Mouse (Mus musculus) gastrocnemius, adult 2 months (tissue): ENCODE measurements around the gene Efhd2. TPM values are rescaled to one million over a fixed set of nuclear protein-coding genes. Genes with fewer than 3 reads are reported as not detected.

ENCODE experiments used
- DNase-seq: peaks from one replicate; pipeline ENCODE4 v3.0.0; 2022
- H3K27ac ChIP-seq: fragments of 200-600 bp; 2 replicates; pipeline ENCODE4 v1.8.1; 2022; ENCODE audit warnings: mild to moderate bottlenecking
- H3K4me3 ChIP-seq: fragments of 200-600 bp; 2 replicates; pipeline ENCODE4 v1.8.1; 2022; ENCODE audit warnings: mild to moderate bottlenecking, moderate library complexity
- CTCF ChIP-seq: fragments of 200-600 bp; IDR thresholded peaks from 2 replicates; pipeline ENCODE4 v1.8.1; 2022; ENCODE audit warnings: antibody characterized with exemption, mild to moderate bottlenecking, moderate library complexity
- intact Hi-C: fragments of 180-260 bp; cut with DNase I; formaldehyde crosslinking; loops from one replicate; pipeline ENCODE4 v1.15.1; 2025
- long read RNA-seq, 2 experiments: library from polyadenylated mRNA; stranded (forward); transcript quantifications; one replicate each; pipeline ENCODE4 v2.0.0; 2021
- total RNA-seq, 2 experiments: library from RNA; stranded (reverse); gene quantifications; 2 replicates each; pipeline ENCODE4 v1.2.3; 2021

The Efhd2 gene
- 1 to 10 TPM; 5.2 to 6.1 TPM for total RNA-seq
- long read RNA-seq, experiment 1, transcript Efhd2-201 (4 exons, 2,381 nt) = major isoform, 9 of 10 reads
- long read RNA-seq, experiment 1, partial matches to known transcripts = 0 of 10 reads
- long read RNA-seq, experiment 1, other reads (novel, unspliced or antisense) = 1 of 10 reads
- long read RNA-seq, experiment 2, transcript Efhd2-201 (4 exons, 2,381 nt) = major isoform, 16 of 16 reads
- long read RNA-seq, experiment 2, partial matches to known transcripts = 0 of 16 reads
- long read RNA-seq, experiment 2, other reads (novel, unspliced or antisense) = 0 of 16 reads

GRCm38 (mm10) chr4:141874601-141875460 lies at the start of gene Efhd2:
TSS of gene Efhd2 (minus strand) at chr4:141874920.
- intact Hi-C loops = no loop called here
- H3K27ac ChIP-seq = peak within 1 kb of the TSS; percentile 86
- peak; percentile 20; the same call in 1 of the 2 replicates for TF ChIP-seq CTCF

GRCm38 (mm10) chr4:141923961-141924360 lies 49.2 kb upstream of the Efhd2 start:
- intact Hi-C loops = no loop called here

More at GRCm38 (mm10) chr4:141874601-141875460, at the start of gene Efhd2:
- H3K4me3 ChIP-seq = peak within 1 kb of the TSS; percentile 85
- peak; percentile 89 for DNase-seq

GRCm38 (mm10) chr4:141920391-141920790 lies 45.7 kb upstream of the Efhd2 start:
- intact Hi-C loops = no loop called here
- TF ChIP-seq CTCF = no peak
- Histone ChIP-seq H3K4me3 (no peak overlapping the region), H3K27ac (no peak overlapping the region)
- DNase-seq = no peak

More at GRCm38 (mm10) chr4:141923961-141924360, 49.2 kb upstream of the Efhd2 start:
- Histone ChIP-seq H3K4me3 (no peak overlapping the region), H3K27ac (no peak overlapping the region)
- no peak for TF ChIP-seq CTCF
- no peak for DNase-seq

GRCm38 (mm10) chr4:141917735-141918419 lies 43.2 kb upstream of the Efhd2 start:
- peak; percentile 34 for DNase-seq
- Histone ChIP-seq H3K4me3 (no peak overlapping the region), H3K27ac (no peak overlapping the region)
- no peak for TF ChIP-seq CTCF
- intact Hi-C loops = no loop called here

- Histone ChIP-seq H3K27ac (peak overlapping the region; percentile 12; the same call in 1 of the 2 replicates), H3K4me3 (no peak overlapping the region)
- TF ChIP-seq CTCF = no peak
- intact Hi-C loops = no loop called here
- DNase-seq = peak; percentile 60
Measured at GRCm38 (mm10) chr4:141914040-141914439, 39.3 kb upstream of the Efhd2 start.

- H3K4me3 ChIP-seq = no peak overlapping the region
- intact Hi-C loops = no loop called here
- peak overlapping the region; percentile 65 for H3K27ac ChIP-seq
- TF ChIP-seq CTCF = no peak
- DNase-seq = no peak
Measured at GRCm38 (mm10) chr4:141913201-141913993, 38.7 kb upstream of the Efhd2 start.

GRCm38 (mm10) chr4:141904710-141905109 lies 30.0 kb upstream of the Efhd2 start:
- no peak for TF ChIP-seq CTCF
- no peak overlapping the region for H3K27ac ChIP-seq
- no peak overlapping the region for H3K4me3 ChIP-seq
- intact Hi-C loops = no loop called here
- DNase-seq = no peak

GRCm38 (mm10) chr4:141902479-141902858 lies 27.7 kb upstream of the Efhd2 start:
- no peak for DNase-seq
- intact Hi-C loops = no loop called here
- TF ChIP-seq CTCF = no peak
- no peak overlapping the region for H3K27ac ChIP-seq
- no peak overlapping the region for H3K4me3 ChIP-seq

GRCm38 (mm10) chr4:141901711-141902478 lies 27.2 kb upstream of the Efhd2 start:
- no peak overlapping the region for H3K4me3 ChIP-seq
- no peak overlapping the region for H3K27ac ChIP-seq
- DNase-seq = no peak
- no peak for TF ChIP-seq CTCF
- intact Hi-C loops = no loop called here

GRCm38 (mm10) chr4:141900421-141900820 lies 25.7 kb upstream of the Efhd2 start:
- no peak overlapping the region for H3K4me3 ChIP-seq
- H3K27ac ChIP-seq = no peak overlapping the region
- TF ChIP-seq CTCF = no peak
- intact Hi-C loops = no loop called here
- DNase-seq = no peak

GRCm38 (mm10) chr4:141899936-141900335 lies 25.2 kb upstream of the Efhd2 start:
- Histone ChIP-seq H3K27ac (peak overlapping the region; percentile 48), H3K4me3 (no peak overlapping the region)
- peak; percentile 38 for DNase-seq
- TF ChIP-seq CTCF = no peak
- intact Hi-C loops = no loop called here
